Mouse (Mus musculus): ENCODE data around the gene Nfkb2.

Gene Nfkb2

GRCm38 (mm10) chr19:46322144-46322995 lies 18.2 kb downstream of the Nfkb2 start:
- in situ Hi-C loops (cut with MboI; ENCODE audit: low sequenced_read_pairs) = no loop called here

DNA sequence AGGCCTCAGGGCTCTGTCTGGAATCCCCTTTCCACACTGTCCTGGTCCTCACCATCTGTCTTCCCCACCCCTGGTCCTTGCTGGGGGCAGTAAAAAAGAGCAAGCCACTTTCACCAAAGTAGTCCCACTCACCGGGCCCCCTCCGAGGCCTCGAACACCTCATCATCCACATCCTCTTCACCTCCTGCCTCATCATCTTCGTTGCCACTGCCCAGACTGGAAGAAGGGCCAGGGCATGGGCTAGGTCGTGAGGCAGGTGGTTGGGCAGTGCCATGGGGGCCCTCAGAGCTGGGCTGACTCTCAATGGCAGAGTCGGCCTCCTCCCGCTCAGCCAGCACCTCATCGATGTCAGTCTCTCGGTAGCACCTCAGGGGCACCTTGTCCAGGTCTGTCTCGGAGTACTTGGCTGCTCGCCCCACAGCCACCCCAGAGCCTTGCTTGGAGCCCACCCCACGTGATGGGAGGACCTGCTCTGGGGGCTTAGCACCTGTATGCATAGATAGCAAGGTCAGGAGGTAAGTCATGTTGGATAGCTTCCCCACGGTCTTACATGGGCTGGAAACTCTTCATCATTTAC lies 19.0 kb downstream of the Nfkb2 start:
- in situ Hi-C loops (cut with MboI; ENCODE audit: low sequenced_read_pairs) = no loop called here

DNA sequence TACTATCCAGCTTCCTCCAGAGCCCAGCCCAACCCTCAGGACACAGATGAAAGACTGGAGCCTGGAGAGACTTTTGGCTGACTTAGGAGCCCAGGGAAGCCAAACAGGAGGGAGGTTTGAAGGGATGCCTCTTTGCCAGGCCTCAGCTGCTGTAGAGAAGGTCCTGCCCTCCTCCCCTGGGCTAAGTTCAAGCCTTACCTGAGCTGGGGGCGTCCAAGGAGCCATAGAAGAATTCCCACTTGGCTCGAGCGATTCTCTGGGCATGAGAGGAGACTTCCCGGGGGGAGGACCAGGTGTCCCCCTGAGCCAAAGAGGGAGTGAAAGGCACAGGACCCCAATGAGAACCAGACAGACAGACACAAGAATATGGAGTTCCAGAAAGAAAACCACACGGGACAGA lies 19.6 kb downstream of the Nfkb2 start:
- in situ Hi-C loops (cut with MboI; ENCODE audit: low sequenced_read_pairs) = no loop called here

GRCm38 (mm10) chr19:46324366-46324765 lies 20.2 kb downstream of the Nfkb2 start:
- in situ Hi-C loops (cut with MboI; ENCODE audit: low sequenced_read_pairs) = no loop called here

GRCm38 (mm10) chr19:46324918-46325317 lies 20.8 kb downstream of the Nfkb2 start:
- in situ Hi-C loops (cut with MboI; ENCODE audit: low sequenced_read_pairs) = no loop called here

DNA sequence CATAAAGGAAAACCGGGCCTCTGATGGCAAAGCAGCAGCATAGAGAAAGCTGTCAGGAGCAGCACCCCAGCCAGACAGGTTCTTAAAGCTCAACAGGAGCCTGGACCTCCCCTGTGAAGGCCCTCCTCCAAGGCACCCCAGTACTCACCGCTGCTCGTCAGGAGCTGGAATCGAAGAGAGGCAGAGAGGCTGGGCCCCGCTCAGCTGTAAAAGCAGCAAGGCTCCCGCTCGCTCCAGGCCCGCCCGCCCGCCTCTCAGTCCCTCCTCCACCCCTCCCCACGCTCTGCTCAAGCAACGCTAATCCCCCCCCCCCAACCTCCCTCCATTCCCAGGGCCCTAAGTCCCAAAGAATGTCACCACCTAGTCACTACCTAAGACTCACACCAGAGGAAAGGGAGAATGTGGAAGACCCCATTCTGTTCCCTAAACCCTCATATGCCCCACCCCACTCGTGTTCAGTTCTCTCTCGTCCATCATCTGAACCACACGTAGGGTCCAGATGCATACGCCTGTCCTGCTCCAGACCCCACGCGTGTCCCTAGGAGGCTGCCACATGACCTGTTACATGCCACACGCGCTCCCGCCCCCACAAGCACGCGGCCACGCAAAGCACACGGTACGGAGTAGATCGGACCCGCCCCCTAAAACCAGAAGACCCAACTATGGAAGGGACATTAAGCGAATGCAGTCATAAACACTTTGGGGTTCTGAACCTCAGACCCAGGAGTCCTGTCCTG lies 22.1 kb downstream of the Nfkb2 start:
- in situ Hi-C loops (cut with MboI; ENCODE audit: low sequenced_read_pairs) = no loop called here

DNA sequence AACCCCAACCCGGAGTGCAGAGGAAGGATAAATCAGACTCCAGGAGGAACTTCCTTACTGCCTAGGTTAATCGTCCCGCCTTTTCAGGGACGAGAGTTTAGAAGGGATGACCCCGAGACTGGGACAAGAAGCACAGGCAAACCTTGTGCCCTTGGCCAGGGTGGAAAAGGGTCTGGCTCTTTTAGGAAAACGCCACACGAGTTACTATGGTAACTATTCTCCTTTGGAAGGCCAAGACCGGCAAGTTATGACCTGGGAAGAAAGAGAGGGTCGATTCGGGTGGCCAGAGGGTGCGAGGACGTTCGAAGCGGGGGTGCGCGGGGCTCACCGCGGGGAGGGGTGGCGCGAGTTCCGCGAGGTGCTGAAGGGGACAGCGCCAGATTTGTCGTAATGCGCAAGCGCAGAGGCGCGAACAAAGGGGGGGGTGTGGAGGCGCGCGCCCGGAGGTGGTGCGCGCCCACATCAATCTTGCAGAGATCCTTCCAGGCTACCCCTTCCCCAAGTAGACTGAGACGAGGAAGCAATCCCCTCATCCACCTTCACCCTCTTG lies 22.7 kb downstream of the Nfkb2 start, which contains the start of gene Psd:
TSS of gene Psd (minus strand) at position 401 of the 550 bp plus-strand sequence.
- in situ Hi-C loops (cut with MboI; ENCODE audit: low sequenced_read_pairs) = no loop called here

GRCm38 (mm10) chr19:46327531-46328064 lies 23.5 kb downstream of the Nfkb2 start:
- in situ Hi-C loops (cut with MboI; ENCODE audit: low sequenced_read_pairs) = no loop called here

DNA sequence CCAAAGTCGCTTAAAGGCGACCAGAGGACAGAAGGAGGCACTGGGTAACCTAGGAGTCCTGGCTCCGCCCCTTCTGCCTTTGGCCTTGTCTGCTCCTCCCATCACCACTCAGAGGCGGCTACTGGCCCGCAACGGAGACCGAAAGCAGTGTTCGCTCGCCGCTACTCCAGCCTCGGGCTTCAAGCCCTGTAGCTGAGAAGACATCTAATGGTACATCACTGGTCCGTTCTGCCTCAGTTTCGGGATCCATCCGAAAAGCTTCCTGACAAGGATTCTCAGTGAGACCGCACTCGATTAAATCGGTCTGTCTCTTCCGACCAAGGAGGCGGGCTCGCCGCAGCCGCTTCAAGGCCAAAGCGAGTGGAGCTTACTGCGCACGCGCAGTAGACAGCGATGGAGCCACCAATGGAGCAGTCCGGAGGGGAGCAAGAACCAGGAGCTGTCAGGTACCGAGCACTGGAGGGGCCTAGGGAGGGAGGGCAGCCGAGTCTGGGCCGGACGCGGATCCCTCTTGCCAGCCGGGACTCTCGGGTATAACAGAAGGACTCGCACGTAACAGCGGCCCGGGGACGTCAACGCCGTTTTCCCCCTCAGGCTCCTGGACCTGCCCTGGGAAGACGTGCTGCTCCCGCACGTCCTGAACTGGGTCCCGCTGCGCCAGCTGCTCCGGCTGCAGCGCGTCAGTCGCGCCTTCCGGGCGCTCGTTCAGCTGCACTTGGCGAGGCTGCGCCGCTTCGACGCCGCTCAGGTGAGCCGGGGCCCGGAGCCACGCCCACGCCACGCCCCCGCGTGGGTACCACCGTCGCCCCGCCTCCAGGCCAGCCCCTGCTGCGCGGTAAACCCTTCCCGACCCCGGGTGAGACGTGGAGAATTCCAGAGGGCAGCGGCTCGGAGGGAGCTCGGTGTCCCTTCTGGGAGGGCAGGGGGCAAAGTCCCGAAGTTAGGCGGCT lies 24.2 kb downstream of the Nfkb2 start, which contains the start of gene Fbxl15:
TSS of gene Fbxl15 (plus strand) at position 104 of the 950 bp plus-strand sequence.
- in situ Hi-C loops (cut with MboI; ENCODE audit: low sequenced_read_pairs) = no loop called here

DNA sequence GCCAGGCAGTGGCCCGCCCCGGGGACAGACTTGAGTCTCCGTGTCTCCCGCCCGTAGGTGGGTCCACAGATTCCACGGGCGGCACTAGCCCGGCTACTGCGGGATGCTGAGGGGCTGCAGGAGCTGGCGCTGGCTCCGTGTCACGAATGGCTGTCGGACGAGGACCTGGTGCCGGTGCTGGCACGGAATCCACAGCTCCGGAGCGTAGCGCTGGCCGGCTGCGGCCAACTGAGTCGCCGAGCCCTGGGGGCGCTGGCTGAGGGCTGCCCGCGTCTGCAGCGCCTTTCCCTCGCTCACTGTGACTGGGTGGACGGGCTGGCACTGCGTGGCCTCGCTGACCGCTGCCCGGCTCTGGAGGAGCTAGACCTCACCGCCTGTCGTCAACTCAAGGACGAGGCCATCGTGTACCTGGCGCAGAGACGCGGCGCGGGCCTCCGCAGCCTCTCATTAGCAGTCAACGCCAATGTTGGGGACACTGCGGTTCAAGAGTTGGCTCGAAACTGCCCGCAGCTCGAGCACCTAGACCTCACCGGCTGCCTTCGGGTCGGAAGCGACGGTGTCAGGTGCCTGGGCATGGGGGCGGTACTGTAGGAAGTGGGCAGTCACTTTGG lies 25.0 kb downstream of the Nfkb2 start:
- in situ Hi-C loops (cut with MboI; ENCODE audit: low sequenced_read_pairs) = no loop called here

DNA sequence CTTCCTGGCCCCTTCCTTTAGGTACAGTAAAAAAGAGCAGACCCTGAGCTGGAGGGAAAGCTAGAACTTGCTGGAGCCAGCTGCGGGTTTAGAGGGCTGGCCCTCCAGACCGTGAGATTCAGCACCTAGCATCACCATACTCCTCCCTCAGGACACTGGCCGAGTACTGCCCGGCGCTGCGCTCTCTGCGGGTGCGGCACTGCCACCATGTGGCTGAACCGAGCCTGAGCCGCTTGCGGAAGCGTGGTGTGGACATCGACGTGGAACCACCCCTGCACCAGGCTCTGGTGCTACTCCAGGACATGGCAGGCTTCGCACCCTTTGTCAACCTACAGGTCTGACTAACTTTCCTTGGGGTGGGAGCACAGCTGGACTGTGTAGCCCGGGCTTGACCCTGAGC lies 25.8 kb downstream of the Nfkb2 start:
- in situ Hi-C loops (cut with MboI; ENCODE audit: low sequenced_read_pairs) = no loop called here

DNA sequence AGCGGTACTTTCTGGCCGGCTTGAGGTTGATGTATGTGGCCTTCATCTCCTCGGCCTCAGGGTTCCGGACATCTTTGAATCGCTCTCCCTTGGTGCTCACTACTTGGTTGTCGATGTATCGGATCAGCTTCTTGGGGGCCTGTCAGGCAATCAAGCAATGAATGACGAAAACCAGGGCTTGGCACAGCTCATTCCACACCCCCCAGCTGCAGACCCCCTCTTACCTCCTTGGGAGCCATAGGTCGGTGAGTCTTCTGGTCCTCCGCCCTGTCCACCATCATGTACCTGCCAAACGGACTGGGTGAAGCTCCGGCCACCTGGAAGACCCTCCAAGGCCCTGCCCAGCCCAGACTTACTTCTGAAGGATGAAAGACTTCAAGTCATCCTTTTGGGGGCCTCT lies 26.6 kb downstream of the Nfkb2 start:
- in situ Hi-C loops (cut with MboI; ENCODE audit: low sequenced_read_pairs) = no loop called here

GRCm38 (mm10) chr19:46331326-46331725 lies 27.2 kb downstream of the Nfkb2 start:
- in situ Hi-C loops (cut with MboI; ENCODE audit: low sequenced_read_pairs) = no loop called here

GRCm38 (mm10) chr19:46331936-46332335 lies 27.8 kb downstream of the Nfkb2 start:
- in situ Hi-C loops (cut with MboI; ENCODE audit: low sequenced_read_pairs) = no loop called here

- in situ Hi-C loops (cut with MboI; ENCODE audit: low sequenced_read_pairs) = no loop called here
Measured at GRCm38 (mm10) chr19:46332721-46333339, 28.7 kb downstream of the Nfkb2 start.

GRCm38 (mm10) chr19:46333906-46334305 lies 29.8 kb downstream of the Nfkb2 start:
- in situ Hi-C loops (cut with MboI; ENCODE audit: low sequenced_read_pairs) = no loop called here

DNA sequence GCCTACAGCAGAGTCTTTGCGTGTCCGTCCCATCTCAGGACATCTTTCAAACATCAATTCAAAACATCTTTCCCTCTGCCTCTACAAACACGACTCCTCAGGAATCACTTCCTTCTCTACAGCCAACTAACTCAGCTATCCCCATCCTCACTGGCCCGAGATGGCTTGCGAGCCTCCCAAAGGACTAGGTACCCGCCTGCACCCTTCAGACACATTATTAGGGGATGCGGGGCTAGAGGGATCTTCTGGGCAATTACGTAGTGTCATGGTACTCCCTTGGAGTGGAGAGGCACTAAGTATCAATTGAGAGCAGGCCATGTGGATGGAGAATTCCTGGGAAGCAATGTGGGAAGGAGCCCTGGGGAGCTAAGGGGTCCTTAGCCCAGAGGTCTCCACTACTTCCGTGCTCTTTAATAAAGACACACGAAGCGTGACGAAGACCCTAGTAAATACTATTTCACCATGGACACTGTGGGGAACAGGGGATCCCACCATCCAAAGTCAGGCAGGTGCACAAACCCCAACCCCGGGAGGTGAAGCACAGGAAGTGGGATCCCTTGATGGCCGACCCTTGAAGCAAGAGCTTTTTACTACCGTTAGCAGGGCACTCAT lies 33.7 kb downstream of the Nfkb2 start:
- in situ Hi-C loops (cut with MboI; ENCODE audit: low sequenced_read_pairs) = no loop called here

DNA sequence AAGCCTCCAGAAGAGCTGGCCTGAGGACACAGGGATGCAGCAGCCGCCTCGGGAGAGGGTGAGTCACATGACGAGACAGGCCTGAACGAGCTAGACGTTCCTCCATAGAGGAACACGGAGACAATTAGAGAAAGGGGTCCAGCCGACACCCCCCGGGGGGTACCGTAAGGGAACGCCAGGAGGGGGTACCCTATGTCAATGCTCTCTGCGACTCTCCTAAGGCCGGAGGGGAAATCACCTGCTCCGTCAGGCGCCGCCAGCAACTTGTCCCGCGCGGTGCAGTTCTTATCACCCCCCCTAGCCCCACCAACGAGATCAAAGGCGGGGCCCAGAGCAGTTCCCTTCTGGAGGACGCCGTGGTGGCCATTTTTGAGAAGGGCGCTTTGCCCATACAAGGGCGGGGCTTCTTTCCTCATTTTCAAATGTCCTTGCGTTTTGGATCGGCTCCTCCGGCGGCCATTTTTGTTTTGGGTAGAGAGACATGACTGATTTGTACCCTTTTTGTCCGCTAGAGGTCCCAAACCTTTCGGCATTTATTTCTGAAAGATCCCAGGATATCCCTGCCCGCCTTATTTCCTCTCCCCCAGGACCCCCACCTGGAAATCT lies 34.3 kb downstream of the Nfkb2 start, which contains the start of gene Cuedc2:
TSS of gene Cuedc2 (minus strand) at position 372 of the 606 bp plus-strand sequence.
- in situ Hi-C loops (cut with MboI; ENCODE audit: low sequenced_read_pairs) = no loop called here
